Mouse (Mus musculus) bone marrow macrophage, adult 2 months (primary cell): ENCODE measurements around the gene Cd47.

Experiments used
- CTCF ChIP-seq: IDR thresholded peaks from 2 replicates; pipeline ENCODE4 v1.5.1; 2012; ENCODE audit warnings: low read depth, mild to moderate bottlenecking, low read length, moderate library complexity
- POLR2A ChIP-seq: IDR thresholded peaks from 2 replicates; pipeline ENCODE4 v1.6.1; 2012; ENCODE audit warnings: mild to moderate bottlenecking, low read depth, low read length, borderline replicate concordance

- no peak for TF ChIP-seq POLR2A
- TF ChIP-seq CTCF = no peak
Observed at GRCm38 (mm10) chr16:49772576-49772975, 27.8 kb upstream of the Cd47 start.
